Mouse (Mus musculus) kidney, adult 18-20 months (tissue): ENCODE measurements around the gene Trp53rka.

Experiments used
- DNase-seq: peaks from one replicate; pipeline ENCODE4 v3.0.0; 2021

Trp53rka gene

DNA sequence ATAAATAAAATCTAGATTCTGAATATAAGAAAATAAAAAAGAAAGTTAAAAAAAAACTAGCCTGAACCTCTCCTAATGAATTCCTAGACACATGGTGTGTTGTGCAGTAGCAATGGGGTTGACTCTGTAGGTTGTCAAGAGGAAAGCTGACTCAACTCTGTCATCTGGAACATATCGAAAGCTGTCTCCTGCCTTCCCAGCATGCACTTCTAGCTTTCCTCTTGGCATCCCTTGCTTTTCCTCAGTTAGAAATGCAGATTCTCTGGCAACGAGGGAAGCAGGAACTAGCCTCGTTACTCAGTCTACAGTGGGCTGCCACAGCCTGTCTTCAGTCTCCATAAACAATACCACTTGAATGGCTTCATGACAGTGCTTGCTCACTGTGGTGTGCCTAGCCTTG, 7.3 kb downstream of the Trp53rka start:
- no peak for DNase-seq

DNA sequence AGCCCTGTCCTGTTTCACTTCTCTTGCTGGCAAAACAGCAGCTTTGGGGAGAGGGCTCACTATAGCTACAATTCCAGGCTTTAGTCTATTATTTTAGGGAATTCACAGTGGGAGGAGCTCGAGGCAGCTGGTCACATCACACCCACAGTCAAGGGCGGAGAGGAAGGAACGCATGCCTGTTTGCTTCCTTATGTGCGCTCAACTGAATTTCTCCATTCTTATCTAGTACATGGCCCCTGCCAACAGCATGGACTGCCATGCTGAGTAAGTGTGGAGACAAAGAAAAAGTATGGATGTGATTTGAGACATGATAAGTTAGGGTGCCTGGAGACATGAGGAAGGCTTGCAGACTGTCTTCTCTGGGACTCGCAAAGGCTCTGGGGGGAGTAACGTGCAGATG, 9.0 kb downstream of the Trp53rka start:
- no peak for DNase-seq

DNA sequence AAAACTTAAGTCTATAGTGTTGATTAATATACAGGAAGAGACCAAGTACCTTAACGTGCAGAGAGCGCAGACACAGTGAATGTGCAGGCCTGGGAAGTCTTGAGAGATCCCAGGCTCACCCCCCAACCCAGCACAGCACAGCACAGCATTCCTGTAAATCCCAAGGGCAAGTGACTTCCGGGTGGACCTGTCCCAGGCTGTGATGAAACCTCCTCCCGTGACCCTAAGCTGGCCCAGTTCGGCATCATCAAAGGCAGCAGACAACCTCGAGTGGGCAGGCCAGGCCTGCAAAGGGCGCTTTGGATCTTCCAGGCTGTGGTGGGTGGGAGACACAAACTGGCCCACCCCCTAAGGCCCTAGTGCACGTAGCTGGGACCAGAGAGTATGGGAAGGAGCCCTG, 11.1 kb downstream of the Trp53rka start:
- DNase-seq: no peak

DNA sequence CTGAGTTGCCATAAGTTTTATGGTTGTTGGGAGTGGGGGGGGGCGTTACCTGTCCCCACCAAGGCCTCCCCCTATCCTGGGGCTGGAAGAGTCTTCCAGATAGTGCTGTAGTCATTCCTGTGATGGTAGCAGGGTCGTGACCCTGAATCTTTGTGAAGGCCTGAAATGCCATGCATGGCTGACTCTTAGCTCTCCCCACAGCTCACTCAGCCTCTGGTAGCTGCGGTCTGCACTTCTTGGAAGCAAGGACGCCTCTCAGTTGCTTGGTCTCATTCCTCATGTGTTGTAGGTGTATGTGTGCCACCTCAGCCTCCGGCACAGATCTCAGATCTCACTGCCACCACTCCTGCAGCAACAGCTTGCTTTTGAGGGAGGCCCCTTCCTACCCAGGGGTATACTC, 17.3 kb downstream of the Trp53rka start:
- no peak for DNase-seq

DNA sequence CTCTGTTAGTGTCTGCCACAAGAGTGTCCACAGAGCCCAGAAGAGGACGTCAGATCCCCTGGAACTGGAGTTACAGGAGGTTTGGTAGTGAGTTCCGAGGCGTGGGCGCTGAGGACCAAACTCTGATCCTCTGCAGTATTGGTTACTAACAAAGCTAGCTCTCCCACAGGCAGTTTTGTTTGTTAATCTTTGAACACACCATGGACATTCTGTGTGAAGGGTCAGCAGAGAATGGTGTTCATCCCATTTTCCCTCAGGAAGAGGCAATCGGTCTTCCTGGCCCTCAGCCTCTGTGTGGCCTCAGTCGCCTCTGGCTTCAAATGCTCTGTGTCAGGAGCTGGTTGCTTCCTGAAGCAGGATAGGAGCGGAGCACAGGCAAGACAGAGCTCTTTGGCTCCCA, 17.7 kb downstream of the Trp53rka start:
- peak; percentile 18 for DNase-seq

DNA sequence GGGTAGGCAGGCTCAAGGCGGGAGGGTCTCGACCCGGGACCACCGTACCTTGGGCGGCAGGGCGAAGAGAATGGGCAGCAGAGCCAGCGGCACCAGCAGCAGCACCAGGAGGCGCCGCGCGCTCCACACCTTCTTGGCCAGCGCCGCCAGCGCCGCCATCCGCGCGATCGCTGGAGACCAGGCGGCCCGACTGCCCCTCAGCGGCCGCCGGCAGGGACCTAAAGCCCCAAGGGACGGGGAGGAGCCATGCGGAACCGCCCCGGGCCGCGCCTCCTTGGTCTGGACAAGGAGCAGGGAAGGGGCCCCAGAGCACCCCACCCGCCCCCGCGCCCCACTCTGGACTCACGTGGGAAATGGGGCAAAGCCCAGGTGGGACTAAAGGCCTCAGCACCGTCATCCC, 20.1 kb downstream of the Trp53rka start, which contains the start of gene Slc13a3:
Gene Slc13a3 (minus strand): TSS at position 228 of the 400 bp plus-strand sequence.
- peak; percentile 77 for DNase-seq

DNA sequence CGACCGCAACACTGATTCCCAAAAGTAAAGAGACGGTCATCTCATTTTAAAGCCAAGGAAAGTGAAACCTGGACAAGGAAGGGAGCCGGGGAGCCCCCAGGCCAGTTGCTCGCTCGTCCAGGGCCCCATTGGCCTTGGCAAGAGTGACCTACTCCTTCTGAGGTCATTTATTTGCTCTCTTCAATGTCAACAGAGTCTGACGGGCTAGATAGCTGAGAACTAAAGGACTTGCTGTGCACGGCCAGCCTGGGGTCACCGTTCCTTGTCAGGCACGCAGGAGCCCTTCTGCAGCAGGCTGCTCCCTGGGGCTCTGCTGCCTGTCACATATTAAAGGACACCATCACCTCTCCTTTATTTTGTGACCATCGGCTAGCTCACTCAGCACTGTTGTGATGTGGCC, 21.2 kb downstream of the Trp53rka start:
- no peak for DNase-seq

DNA sequence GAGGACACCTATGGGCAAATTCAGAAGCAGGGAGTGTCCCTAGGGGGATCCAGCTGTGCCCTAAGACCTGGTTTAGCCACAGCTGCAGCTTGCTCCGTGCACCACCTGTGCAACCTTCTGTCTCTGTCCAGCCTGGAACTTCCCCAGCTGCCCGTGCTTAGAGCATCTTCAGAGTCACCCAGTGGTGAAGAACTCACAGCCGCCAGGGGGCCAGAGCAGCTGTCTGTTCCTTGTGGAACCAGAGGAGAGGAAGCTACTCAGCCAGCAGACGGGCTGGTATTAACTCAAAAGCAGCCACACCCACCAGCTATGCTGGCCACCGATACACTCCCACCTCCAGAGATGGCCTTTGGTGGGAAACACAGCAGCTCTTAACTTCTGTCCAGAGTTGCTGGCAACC, 23.0 kb downstream of the Trp53rka start:
- DNase-seq: no peak

DNA sequence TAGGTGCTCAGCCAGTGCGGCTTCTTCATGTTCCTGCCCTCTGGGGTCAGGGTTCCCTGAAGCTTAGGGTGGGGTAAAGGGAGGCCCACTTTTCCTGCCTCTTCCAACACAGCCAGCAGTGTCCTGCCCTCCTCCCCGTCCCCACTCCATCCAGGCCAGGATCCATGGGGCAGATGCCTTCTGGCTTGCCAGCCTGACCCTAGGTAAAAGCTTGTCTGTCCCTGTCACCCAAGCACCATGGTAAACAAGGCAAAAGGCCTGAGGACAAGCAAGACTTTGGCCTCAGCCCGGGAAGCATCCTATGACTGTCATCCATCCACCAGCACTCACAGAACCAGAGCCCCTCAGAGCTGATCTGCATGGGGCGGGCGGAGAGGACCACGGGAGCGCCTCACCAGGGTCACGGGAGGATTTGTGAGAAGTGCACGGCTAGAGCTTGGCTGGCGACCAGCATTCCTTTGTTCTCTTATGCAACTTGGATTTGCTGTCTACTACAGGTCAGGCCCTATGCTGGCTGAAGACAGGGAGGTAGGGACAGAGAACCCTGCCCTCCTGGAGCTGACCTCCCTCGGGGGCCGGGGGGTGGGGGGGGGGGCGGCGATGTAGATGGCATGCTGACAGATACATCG, 25.2 kb downstream of the Trp53rka start:
- peak; percentile 81 for DNase-seq

DNA sequence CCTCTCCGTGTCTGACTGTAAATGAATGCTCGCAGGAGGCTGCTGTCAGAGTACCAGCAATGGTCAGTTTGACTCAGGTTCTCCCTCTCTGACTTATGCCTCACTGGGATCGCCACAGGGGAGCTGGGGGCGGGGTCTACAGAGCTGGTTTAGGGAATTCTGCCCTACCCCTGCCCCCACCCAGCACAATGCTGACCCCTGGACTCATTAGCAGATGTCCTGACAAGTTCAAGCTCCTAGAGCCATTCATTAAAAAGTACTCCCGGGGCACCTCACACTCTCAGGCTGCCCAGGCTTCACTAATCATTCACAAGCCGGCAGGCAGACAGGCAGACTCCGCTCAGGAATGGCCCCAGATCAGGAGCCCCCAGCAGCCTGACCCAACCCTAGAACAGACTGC, 33.5 kb downstream of the Trp53rka start:
- peak; percentile 85 for DNase-seq

DNA sequence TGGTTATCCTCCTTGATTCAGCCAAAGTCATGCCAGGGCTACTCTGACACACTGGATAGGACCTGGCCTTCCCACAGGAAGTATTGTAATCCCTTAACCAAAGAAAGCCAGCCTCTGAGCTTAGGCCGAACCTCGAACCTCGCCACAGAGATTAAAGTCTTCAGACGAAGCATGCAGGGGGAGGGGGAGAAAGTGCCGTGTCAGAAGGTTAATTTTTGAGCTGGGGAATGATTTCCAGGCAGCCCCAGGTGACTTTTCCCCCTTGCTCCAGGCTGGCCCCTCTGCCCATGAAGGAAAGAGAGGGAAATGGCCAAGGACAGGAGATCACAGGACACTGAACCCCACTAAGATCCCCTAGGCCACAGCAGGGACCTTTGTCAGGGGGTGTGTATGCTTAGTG, 34.9 kb downstream of the Trp53rka start:
- peak; percentile 59 for DNase-seq

DNA sequence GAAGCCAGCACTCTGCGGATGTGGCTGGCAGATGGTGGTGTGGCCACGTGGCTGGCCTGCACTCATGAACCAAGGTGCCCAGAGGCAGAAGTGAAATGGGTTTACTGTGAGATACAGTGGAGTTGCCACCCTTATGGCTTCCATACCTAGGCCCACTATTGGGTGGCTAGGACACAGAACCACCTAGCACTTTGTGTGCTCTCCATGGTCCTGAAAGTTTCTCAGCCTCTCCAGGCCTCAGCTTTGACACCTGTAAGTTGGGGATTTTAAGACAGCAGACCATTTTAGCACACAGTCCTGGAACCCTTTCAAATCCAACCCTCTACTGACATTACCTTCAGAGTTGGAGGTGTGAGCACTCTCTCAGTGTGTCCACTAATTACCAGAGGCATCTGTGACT, 36.4 kb downstream of the Trp53rka start:
- no peak for DNase-seq

DNA sequence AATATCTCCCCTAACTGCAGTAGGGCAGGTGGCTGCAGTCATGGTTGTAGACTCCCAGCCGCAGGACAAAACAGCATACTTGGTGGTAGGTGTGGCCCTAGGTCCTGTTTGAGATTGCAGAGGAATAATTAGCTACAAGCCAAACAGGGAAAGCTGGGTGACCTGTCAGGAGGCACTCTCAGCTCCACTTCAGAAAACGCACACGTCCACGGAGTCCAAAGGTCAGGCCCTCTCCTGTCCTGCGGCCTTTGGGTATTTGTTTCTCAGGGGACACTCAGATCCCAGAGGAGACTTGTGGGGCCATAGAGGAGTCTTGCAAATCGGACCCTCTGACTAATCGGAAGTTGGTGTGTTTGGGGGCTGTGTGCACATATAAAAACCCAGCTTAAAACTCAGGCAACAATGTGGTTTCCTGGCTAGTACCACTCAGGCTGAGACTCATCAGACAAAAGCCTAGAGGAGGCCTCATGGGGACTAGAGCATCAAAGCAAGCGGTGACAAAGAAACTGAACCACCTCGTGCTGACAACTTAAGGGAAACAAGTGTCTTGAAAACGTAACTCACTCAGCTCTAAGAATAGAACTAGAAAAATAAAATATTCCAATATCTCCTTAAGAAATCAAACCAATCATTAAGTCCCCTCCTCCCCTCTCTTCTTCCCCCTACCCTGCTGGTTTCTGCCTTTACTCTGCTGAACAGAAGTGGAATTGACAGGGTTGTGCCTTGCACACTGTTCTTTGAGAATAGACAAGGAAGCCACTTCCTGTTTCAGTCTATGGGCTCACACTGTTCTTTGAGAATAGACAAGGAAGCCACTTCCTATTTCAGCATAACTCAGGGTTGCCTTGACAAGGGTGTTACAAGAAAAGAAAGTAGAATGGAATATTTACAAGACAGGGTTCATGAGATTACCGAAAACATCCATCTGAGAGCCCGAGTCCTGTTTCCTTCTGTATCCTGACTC, 40.1 kb downstream of the Trp53rka start:
- no peak for DNase-seq

DNA sequence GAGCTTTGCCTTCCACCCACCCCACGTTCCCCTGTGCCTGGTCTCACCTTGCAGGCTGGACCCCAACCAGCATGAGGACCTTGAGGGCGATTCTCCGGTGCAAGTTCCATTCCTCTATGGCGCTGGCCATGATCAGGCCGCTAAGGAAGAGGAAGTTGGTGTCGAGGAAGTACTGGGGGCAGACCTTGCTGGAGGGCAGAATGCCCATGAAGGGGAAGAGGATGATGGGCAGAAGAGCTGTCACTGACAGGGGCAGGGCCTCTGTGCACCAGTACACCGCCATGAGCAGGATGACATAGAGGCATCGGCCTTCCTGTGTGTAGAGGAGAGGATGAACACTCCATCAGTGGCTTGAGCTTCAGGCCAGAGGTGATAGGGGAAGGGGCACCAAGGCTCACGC, 44.6 kb downstream of the Trp53rka start:
- DNase-seq: no peak

DNA sequence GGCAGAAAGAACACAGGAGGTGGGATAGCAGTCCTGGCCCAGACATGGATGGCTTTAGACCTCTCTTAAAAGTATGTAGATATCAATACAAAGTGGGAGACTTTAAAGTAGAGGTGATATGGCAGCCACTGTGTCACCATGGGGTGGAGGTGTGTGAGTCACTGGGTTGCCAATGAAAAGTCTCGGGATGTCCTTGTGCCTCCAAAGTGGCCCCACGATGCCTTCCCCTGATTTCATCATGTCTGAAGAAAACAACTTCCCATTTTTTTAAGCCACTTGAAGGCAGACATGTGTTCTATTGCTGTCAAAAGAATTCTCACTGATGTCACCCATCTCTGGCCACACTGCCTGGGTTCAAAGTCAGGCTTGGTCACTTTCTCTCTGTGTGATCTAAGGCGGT, 48.3 kb downstream of the Trp53rka start:
- no peak for DNase-seq

DNA sequence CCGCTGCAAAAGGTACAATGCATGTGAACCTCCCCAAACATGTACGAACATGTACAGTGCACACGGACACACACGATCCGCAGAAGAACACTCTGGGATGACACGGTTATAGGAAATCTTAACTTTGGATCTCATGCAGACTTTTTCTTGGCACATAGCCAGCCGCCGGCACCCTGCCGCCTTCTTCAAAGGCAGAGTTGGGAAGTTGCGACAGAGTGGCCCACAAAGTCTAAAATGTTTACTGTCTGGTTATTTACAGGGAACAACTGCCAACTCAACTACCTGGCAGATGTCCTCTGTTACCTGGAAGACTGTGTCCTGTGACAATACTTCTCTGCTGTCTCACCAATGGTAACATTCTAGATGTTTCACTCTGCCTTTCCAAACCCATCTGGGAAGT, 50.1 kb downstream of the Trp53rka start:
- no peak for DNase-seq

DNA sequence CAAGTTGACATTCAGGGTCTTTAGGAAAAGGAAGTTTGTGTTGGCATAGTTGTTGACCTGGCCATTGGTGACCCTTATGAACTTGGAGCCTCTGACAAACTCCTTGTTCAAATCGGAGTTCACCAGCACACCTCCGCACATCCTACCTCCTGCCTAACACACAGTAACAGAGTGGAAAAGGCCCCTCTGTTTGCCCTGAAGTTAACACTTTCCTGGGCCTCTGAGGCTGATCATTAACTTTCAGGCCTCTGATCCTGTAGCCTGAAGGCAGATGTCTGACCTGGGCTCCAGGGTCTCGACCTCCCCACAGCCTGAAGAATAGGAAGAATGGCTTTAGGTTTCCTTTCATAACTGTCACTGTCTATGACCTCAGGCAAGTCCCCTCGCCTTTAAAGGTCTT, 51.5 kb downstream of the Trp53rka start:
- DNase-seq: no peak
